Mouse (Mus musculus): ENCODE results near the gene Gm14743. TPM values are rescaled to one million over a fixed set of nuclear protein-coding genes. Genes with fewer than 3 reads are reported as not detected.

The Gm14743 gene
- not detected for polyA plus RNA-seq (2014; fragmentation: Illumina TruSeq; extraction: RNeasy Lipid Tissue Mini Kit (QIAGEN cat#74804); ENCODE audit: low read depth, low replicate concordance)

DNA sequence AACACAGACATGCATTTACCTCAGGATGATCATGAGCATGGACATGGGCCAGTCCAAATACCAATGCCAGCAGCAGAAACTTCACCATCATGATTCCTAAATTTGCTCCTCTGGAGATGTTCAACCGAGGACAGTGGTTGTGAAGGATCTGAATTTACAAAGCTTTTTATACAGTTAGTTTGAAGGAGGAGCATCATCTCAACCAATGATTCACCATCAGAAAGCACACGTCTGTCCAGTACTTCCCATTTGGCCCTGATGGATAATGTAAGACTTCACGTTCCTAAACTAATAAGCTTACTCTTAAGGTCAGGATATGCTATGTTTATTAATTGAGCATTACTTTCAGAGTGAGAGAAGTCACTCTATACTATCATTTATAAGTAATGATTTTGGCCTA, at the start of gene Gm14743:
Gene Gm14743 (minus strand): TSS at position 101 of the 400 bp plus-strand sequence.

Other genes with a start within 250 kb of the Gm14743 start
- not detected for gene Obp1a, start 154.5 kb downstream of the Gm14743 start, polyA plus RNA-seq (2014; fragmentation: Illumina TruSeq; extraction: RNeasy Lipid Tissue Mini Kit (QIAGEN cat#74804); ENCODE audit: low read depth, low replicate concordance)
- gene Gm5938, start 120.5 kb downstream of the Gm14743 start, polyA plus RNA-seq (2014; fragmentation: Illumina TruSeq; extraction: RNeasy Lipid Tissue Mini Kit (QIAGEN cat#74804); ENCODE audit: low read depth, low replicate concordance): not detected
- gene Obp1b, start 59.1 kb downstream of the Gm14743 start, polyA plus RNA-seq (2014; fragmentation: Illumina TruSeq; extraction: RNeasy Lipid Tissue Mini Kit (QIAGEN cat#74804); ENCODE audit: low read depth, low replicate concordance): not detected
- gene 4930480E11Rik, start 123.7 kb upstream of the Gm14743 start, polyA plus RNA-seq (2014; fragmentation: Illumina TruSeq; extraction: RNeasy Lipid Tissue Mini Kit (QIAGEN cat#74804); ENCODE audit: low read depth, low replicate concordance): not detected